Mouse (Mus musculus) megakaryocyte-erythroid progenitor cell, adult 5-6 weeks (primary cell): ENCODE data around the gene Gng7. TPM values are rescaled to one million over a fixed set of nuclear protein-coding genes. Genes with fewer than 3 reads are reported as not detected.
A peak's percentile ranks its signal among the peaks of the same experiment; 100 is the strongest.

Source experiments
- ATAC-seq: replicated peaks from 2 replicates; pipeline ENCODE4 v1.8.0; 2016; ENCODE audit warnings: mild to moderate bottlenecking, inconsistent platforms; ENCODE audit not compliant: severe bottlenecking, poor library complexity, low FRiP score, low TSS enrichment
- total RNA-seq, 2 experiments: library from RNA; stranded (forward) in 1 of 2; stranded (reverse) in 1 of 2; fragments of 200-1000, 215-1000 nt in 1 of 2; fragments of >200 nt in 1 of 2; fragmentation: Nextera tagmentation in 1 of 2; gene quantifications; 2 replicates each; pipeline ENCODE4 v1.2.3; 2014 to 2017

Gene Gng7
- total RNA-seq, 2 experiments from 2014 or later = 0.14 to 1.5 TPM

DNA sequence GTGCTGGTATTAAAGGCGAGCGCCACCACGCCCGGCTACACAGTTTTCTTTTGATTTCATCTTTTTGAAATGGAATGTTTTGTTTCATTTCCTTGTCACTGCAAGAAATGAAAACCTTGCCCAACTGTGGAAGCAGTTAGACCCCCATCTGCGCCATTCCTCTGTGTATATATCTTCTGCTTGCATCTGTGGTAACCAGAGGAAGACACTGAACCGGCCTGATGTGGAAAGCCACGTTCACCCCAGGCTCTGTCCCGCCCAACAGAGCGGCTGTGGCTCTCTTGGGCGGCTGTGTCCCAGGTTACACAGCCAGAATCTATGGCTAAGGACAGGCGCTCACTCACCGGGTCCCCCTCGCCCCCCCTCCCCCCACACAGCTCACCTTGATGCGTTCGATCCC, 62.3 kb downstream of the Gng7 start:
- ATAC-seq = no peak

DNA sequence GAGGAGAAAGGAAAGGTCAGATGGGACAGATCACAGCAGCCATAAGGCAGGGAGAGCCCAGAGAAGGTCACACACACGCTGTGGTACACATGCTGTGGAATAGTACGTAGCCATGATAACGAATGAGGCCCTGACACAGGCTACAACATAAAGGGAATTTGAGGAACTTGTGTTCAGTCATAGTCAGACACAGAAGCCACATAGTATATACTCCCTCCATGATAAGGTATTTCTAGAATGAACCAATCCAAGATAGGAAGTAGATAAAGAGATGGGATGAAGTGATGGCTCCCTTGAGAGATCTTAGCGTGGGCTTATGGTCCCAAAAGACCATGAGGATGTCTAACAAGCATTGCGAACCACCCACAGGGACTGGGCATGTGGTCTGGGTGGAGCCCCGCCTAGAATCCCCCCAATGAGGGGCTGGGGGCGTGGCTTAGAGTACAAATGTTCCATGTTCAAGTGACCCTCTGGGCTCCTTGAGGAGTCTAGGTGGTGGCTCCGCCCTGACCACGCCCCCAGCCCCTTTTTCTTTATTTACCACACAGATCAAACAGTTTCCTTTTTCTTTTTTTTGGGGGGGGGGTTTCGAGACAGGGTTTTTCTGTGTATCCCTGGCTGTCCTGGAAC, 62.9 kb downstream of the Gng7 start:
- ATAC-seq = no peak

DNA sequence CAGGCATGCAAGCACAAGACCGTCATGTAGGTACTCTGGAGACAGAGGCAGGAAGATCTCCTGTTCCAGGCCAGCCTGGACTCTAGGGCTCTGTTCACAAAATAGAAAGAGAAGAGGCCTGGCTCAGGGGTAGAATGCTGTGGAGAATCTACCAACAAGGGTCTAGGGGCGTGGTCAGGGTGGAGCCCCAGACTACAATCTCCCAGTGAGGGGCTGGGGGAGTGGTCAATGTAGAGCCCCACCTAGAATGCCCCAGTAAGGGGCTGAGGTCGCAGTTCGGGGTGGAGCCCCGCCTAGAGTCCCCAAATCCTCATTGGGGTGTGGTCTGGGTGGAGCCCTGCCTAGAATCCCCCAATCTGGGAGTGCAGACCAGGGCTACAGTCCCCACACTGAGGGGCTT, 64.4 kb downstream of the Gng7 start:
- ATAC-seq = no peak

DNA sequence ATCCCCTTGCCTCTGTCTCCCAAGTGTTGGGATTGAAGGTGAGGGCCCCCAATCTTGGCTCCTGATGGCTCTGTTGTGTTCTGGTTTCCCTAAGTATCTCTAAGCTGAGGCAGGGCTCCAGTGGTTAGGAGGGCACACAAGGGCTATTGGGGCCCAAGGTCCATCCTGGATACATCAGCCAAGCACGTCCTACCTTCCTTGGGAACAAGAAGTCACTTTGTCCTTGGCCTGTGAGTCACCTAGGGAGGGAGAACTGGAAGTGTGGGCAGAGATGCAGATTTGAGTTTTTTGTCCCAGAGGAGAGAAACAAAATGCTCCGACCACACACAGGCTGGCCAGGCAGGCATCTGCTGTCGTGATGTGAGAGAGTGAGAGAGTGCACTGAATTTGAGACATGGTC, 65.7 kb downstream of the Gng7 start:
- ATAC-seq = no peak

DNA sequence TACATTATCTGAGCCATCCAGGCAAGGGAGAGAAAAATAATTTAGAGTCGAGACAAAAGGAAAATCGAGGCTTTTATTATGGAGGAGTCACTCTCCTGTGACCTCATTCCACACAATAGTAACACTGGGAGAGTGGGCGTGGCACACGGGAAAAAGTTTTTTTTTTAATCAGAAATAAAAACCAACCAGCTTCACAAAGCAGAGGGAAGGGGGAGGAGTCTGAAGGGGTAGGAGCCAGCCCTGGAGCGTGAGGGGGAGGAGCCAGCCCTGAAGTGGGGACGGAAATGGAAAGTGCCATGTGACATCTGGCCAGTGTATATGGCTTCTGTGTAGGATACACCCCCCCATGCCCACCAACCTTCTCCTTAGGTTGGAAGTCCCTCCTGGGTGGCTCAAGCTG, 66.2 kb downstream of the Gng7 start:
- peak; percentile 51 for ATAC-seq

DNA sequence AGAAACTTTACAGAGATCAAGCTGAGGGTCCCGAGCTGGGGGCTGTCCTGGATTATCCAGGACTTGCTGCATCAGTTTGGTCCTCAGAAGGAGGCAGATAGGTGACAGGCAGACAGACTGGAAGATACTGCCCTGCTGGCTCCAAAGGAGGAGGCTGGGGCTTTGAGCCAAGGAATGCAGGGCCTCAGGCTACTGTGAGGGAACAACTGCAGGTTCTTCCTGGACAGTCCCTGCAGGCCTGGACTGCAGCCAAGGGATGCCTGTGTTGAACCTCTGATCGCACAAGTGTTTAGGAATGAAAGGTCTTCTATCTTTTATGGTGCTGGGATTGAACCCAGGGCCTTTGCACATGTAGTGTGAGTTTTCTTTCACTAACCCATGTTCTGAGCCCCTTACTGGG, 66.9 kb downstream of the Gng7 start:
- no peak for ATAC-seq

DNA sequence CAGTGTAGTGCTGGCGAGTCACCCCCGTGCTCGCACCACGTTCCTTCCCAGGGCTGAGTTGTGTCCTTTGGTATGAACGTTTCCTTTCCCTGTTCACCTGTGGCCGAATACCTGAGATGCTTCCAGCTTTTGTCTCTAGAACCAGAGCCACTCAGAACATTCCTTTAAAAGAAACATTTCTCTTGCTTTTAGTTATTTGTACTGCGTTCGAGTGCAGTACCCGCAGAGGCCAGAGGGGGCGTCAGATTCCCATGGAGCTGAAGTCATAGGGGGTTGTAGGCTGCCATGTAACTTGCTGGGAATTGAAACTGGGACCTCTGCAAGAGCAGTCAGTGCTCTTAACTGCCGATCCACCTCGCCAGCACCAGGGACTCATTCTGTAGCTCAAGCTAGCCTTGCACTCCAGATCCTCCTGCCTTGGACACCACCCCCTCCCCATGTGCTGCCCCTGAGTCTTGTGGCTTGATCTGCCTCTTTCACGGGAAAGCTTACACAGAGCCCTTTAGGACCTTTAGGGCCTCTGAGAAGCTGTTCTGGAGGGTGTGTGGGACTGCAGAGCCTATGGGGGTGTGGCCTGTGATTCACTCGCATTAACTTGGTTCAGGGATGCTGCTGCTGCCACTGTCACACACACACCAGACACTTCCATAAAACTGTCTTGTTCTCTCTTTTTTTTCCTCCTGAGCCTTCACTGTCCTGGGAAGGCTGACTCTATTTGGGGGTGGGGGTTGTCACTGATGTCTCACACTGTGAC, 67.9 kb downstream of the Gng7 start:
- ATAC-seq = no peak

DNA sequence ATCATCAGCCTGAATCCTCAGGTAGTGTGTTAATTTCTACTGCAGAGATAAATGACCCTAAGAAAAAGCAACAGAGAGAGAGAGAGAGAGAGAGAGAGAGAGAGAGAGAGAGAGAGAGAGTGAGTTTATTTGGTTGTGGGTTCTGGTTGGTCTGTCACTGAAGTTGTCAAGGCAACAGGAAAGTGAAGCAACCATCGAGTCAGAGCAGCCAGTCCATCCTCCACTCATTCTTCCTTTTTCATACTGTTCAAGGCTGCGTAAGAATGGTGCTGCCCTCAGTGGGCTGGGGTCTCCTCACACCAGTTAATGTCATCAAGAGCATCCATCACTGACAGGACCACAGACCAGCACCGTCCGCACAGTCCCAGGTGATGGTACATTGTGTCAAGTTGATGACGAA, 70.5 kb downstream of the Gng7 start:
- ATAC-seq = no peak

DNA sequence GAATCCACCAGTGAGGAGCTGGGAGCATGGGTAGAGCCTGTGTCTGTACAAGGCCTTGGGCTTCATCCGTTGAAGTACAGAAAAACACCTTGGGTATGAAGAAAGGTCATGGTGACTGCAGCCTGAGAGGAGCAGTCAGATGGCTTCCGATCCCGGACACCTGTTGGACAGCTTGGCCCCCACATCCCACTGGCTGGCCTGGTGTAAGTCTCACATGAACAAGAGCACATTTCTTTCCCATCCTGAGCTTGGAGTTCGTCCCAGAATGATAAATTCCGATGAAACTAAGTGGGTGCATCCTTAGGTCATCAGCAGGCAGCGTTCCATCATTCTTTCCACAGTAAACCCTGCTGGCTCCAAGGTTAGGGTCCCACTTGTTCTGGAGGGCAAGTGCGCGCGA, 71.0 kb downstream of the Gng7 start:
- no peak for ATAC-seq

DNA sequence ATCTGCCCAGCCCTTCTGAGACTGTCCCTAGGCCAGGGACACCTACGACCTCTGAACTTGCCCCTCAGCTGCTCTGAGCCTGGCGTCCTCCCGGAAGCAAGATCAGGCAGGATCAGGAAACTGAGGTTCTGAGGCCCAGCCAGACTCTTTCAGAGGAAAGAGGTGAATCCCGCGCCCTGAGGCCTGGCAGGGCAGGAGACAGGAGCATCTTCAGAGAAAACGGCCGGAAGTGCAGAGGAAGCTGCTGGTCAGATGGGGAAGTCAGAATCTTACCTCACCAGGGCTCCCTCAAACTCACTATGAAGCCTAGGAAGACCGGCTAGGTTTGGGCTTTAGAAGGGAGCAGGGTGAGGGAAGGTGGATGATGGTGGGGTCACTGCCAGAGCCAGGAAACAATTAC, 71.8 kb downstream of the Gng7 start:
- no peak for ATAC-seq

DNA sequence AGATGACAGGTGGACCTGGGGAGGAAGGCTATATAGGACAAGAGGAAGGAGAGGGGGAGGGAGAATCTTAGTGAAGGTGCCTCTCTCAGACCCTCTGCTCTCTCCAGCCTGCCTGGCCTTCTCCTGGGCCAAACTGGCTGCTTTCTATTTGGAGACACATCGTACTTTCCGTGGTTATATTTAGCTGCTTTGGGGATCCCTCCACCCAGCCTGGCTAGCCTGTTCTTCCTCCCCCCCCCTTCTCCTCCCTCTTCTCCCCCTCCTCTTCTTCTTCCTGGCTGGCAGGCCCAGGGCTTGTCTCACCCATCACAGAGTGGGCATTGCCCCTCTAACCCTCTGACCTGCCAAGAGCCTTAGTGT, 73.8 kb downstream of the Gng7 start:
- ATAC-seq = no peak

DNA sequence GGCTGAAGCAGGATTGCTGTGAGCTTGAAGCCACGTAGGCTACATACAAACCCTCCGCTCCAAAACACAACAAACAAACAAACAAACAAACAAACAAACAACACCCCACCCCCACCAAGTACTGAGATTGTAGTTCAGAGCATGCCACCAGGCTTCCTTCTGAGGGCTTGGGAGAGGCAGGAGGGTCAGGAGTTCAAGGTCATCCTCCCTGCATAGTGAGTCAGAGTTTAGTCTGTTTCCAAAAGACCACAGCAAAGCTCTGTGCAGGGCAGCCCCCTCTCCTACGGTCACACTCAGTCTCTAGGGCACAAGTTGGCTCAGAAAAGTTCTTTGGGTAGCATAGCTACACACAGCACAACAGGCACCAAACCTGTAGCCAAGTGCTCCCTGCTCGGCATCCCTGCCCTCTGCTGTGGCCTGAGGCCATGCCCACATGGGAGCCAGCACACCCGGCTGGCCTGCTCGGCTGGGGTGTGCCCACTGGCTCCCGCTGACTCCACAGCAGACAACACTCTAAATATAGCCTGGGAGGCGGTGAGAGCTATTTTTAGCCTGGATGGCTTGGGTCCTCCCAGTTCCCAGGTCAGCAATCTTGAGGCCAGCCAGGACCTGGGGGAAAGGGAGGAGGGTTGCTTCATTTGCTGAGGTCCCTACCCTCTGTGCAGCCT, 74.3 kb downstream of the Gng7 start:
- ATAC-seq = no peak

DNA sequence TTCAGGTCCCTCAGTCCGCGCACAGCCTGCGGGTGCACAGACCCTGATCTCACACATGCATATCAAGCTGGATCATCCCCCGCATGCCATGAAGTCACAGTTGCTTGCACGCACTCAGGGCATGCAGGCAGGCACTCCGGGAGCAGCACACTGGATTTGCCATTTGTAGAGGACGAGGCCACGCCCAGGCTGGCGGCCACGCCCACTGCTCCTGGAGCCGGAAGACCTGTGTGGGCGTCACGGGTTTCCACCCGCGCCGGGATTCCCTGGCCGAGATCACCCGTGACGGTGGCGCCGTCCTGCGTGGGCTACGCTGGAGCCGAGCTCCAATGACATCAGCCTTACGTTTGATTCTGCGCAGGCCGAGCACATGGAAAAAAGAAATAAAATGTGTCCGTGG, 75.1 kb downstream of the Gng7 start:
- peak; percentile 68 for ATAC-seq

DNA sequence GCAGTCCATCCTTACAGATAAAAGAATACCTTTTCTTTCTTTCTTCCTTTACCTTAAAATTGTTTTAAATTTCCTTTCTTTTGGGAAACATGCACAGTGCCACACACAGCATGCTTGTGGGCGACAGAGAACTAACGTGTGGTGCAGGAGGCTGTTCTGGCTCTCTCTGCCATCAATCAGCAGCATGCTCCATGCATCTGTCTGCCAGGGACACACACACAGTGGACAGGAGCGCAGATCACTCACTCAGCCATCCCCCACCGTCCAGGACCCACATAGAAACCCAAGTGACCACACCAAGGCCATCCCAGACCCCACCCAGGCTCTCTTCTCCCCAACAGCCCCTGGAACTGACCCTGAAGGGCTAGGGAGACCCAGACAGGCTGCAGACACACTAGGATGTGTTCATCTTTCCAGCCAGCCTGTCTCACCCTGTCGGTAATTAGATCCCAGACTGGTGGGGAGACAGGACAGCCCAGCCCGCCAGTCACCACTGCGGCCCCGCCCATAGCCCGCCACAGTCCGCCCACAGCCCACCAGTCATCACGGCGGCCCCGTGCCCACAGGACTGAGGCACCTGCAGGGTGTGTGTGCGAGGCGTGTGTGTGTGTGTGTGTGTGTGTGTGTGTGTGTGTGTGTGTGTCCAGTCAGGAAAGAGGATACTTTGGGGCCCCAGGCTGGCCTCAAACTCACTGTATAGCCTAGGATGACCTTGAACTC, 75.8 kb downstream of the Gng7 start:
- ATAC-seq = no peak

DNA sequence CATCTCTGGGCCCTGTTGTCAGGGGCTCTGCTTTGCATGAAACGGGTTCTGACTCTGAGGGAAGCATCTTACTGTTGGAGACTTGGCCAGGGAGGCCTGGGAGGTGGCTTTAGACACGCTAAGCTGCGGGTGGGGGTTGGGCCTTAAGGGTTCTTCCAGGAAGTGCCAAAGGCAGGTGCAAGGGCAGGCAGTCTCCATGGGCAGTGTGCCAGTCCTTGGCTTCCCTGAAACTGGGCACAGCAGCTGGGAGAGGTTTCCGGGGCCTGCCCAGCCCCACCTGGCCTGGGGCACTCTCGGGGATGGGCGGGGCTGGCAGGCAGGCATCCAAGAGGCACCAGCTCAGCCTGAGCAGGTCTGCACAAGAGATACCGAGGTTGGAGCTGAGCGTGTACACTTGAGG, 77.1 kb downstream of the Gng7 start:
- ATAC-seq = peak; percentile 49; the same call in 1 of the 2 replicates

DNA sequence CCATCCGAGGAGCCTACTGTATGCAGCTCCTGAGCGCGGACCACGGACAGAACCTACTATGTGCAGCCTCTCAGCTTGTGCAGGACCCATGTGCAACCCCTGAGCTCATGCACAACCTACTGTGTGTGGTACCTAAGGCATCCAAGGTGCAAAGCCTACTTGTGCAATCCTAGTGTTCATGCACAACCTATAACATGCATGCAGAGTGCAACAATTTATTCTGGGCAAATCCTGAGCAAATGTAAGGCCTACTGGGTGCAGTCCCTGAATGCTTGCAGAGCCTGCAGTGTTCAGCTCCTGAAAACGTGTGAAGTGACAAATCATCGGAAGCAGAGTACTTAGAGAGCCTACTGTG, 78.0 kb downstream of the Gng7 start:
- no peak for ATAC-seq

DNA sequence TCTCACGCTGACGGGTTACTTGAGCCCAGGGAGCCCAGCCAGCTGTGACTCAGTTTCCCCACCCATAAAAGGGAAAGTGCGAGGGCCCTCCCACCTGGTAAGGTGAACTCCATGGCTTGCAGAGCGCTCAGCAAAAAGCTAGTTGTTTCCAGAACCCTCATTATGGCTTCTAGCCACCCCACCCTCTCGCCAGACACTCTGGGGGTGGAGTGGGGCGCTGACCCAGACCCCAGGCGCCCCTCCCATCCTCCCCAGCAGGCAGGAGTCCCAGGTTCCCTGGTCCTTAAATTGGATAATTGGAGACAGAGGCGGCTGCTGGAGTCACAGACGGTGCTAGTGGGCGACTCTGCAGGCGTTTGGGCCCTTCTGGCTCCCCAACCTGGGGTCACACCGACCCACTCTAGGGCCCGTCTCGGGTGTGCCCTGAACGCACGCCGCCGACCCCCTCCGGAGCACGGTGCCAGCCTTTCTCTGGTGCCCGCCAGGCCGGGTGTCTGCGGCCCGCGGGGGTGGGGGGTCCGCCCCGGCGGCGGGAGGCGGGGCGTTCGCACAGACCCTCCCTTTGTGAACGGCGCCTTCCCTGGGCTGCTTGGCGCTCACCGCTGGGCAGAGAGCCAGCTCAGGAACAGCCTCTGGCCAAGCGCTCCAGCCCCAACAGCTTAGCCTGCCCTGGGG, 78.5 kb downstream of the Gng7 start:
- no peak for ATAC-seq

DNA sequence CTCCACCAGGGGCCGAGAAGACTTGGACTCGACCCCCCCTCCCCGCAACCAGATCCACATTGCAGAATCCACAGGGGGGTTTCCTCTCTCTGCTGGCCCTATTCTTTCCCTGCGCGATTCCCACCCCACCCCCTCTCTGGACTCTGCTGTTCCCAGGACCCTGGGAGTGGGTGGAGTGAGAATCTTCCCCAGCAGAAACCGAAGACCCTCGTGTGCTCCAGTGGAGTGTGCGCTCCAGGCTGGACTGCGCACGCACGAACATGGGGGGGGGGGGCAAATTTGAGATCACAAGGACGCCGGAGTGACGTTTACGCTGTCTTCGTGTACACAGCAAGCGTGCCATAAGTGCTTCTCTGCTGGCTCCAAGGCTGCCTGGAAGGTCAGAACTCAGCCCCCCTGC, 79.0 kb downstream of the Gng7 start:
- ATAC-seq = no peak

DNA sequence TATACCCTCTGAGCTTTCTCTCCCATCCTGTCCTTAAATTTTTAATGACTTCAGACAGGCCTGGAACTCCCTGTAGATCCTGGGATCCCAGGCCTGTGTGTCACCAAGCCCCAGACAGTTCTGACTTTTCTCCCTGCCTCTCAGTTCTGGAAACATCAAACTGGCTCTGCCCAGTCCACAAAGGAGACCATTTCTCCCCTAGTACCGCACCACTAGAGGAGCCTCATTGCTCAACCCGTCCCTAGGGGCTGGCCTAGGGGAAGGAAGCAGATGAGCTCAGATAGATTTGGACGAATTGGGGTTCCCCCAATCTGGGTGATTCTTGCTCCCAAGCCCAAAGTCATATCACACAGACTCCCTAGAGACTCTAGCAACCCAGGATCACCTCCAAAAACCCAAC, 79.5 kb downstream of the Gng7 start:
- no peak for ATAC-seq
